Mouse (Mus musculus) liver, adult 2 months (tissue): ENCODE results near the gene Rarres1. TPM values are rescaled to one million over a fixed set of nuclear protein-coding genes. Genes with fewer than 3 reads are reported as not detected.

Experiments
- DNase-seq: peaks from one replicate; pipeline ENCODE4 v3.0.0-alpha.2; 2011; ENCODE audit warnings: low read depth, low spot score; ENCODE audit errors: extremely low read depth
- H3K27ac ChIP-seq: fragments of 200-500 bp; replicated peaks from 2 replicates; pipeline ENCODE4 v1.5.1; 2012; ENCODE audit warnings: low read depth, mild to moderate bottlenecking, control low read depth, inconsistent platforms, low read length; ENCODE audit not compliant: insufficient read depth
- H3K27me3 ChIP-seq: fragments of 200-500 bp; 2 replicates; pipeline ENCODE4 v1.6.1; 2012; ENCODE audit warnings: mild to moderate bottlenecking, moderate library complexity, low read length, inconsistent platforms; ENCODE audit not compliant: control insufficient read depth, insufficient read depth
- H3K36me3 ChIP-seq: fragments of 200-500 bp; 2 replicates; pipeline ENCODE4 v1.6.1; 2012; ENCODE audit warnings: low read length, inconsistent platforms; ENCODE audit not compliant: control insufficient read depth, insufficient read depth
- H3K4me1 ChIP-seq: fragments of 200-500 bp; 2 replicates; pipeline ENCODE4 v1.6.1; 2011; ENCODE audit warnings: low read length; ENCODE audit not compliant: control insufficient read depth, insufficient read depth
- H3K4me3 ChIP-seq: fragments of 200-500 bp; 2 replicates; pipeline ENCODE4 v1.5.1; 2011; ENCODE audit warnings: low read depth, mild to moderate bottlenecking, control low read depth, low read length, moderate library complexity; ENCODE audit not compliant: insufficient read depth
- H3K79me2 ChIP-seq: fragments of 200-500 bp; 2 replicates; pipeline ENCODE4 v1.6.1; 2012; ENCODE audit warnings: inconsistent platforms, mild to moderate bottlenecking, low read length, moderate library complexity; ENCODE audit not compliant: control insufficient read depth, insufficient read depth
- H3K9ac ChIP-seq: fragments of 200-500 bp; 2 replicates; pipeline ENCODE4 v1.6.1; 2012; ENCODE audit warnings: low read depth, mild to moderate bottlenecking, control low read depth, inconsistent platforms, low read length
- CTCF ChIP-seq: fragments of 200-500 bp; IDR thresholded peaks from 2 replicates; pipeline ENCODE4 v1.5.1; 2011; ENCODE audit warnings: low read depth, low read length, control low read depth
- POLR2A ChIP-seq: fragments of 200-500 bp; IDR thresholded peaks from 2 replicates; pipeline ENCODE4 v1.6.1; 2011; ENCODE audit warnings: low read length, control low read depth; ENCODE audit not compliant: insufficient read depth; ENCODE audit errors: extremely low read depth
- WGBS: fragments of 180-500 bp; shearing (Covaris S2); methylation state at CpG from one replicate; pipeline ENCODE4 v1.1.7; 2018; 5-methylcytosine and 5-hydroxymethylcytosine counted together
- polyA plus RNA-seq: library from polyadenylated mRNA; depleted of rRNA; stranded (reverse); fragments of >200 nt; gene quantifications from 2 replicates; pipeline ENCODE4 v1.2.3, GENCODE M21; 2012
- total RNA-seq: library from RNA; depleted of rRNA; stranded (reverse); fragments of >200 nt; gene quantifications from 2 replicates; pipeline ENCODE4 v1.2.3, GENCODE M21; 2014

The Rarres1 gene
- total and polyA plus RNA-seq, 2 experiments = 47.9 to 62.7 TPM

- H3K4me3 ChIP-seq = no peak overlapping the region
- DNase-seq = no peak
- no peaks in the 10 kb centered on the region for H3K79me2 ChIP-seq
- 85% methylated on average over 8 of the region's 8 CpGs for WGBS
- H3K9ac ChIP-seq = no peak overlapping the region
- no peaks in the 10 kb centered on the region for H3K27me3 ChIP-seq
- H3K4me1 ChIP-seq = no peaks in the 10 kb centered on the region
- no peak for TF ChIP-seq CTCF
- TF ChIP-seq POLR2A = no peak
- peaks cover 19% of the 10 kb centered on the region; the same call in 1 of the 2 replicates for H3K36me3 ChIP-seq
- no peak overlapping the region for H3K27ac ChIP-seq
These were observed 23.0 kb downstream of the Rarres1 start for GRCm38 (mm10) chr3:67492086-67492869.

GRCm38 (mm10) chr3:67490156-67490555 lies 25.2 kb downstream of the Rarres1 start:
- Histone ChIP-seq H3K27me3 (no peaks in the 10 kb centered on the region), H3K9ac (no peak overlapping the region), H3K27ac (no peak overlapping the region), H3K79me2 (no peaks in the 10 kb centered on the region), H3K4me3 (no peak overlapping the region), H3K36me3 (peaks cover 24% of the 10 kb centered on the region; the same call in 1 of the 2 replicates), H3K4me1 (no peaks in the 10 kb centered on the region)
- WGBS = 34% methylated on average over 4 of the region's 4 CpGs
- TF ChIP-seq POLR2A (no peak), CTCF (no peak)
- peak; percentile 30 for DNase-seq

- no peaks in the 10 kb centered on the region for H3K4me1 ChIP-seq
- WGBS = 83% methylated on average over 2 of the region's 2 CpGs
- H3K79me2 ChIP-seq = no peaks in the 10 kb centered on the region
- H3K36me3 ChIP-seq = peaks cover 19% of the 10 kb centered on the region; the same call in 1 of the 2 replicates
- no peak overlapping the region for H3K4me3 ChIP-seq
- H3K27me3 ChIP-seq = no peaks in the 10 kb centered on the region
- no peak overlapping the region for H3K27ac ChIP-seq
- TF ChIP-seq CTCF (no peak), POLR2A (no peak)
- no peak for DNase-seq
- H3K9ac ChIP-seq = no peak overlapping the region
These were observed 30.1 kb downstream of the Rarres1 start for GRCm38 (mm10) chr3:67485233-67485632.

- Histone ChIP-seq H3K9ac (no peak overlapping the region), H3K36me3 (peaks cover 27% of the 10 kb centered on the region), H3K79me2 (no peaks in the 10 kb centered on the region), H3K27me3 (no peaks in the 10 kb centered on the region), H3K27ac (no peak overlapping the region), H3K4me1 (no peaks in the 10 kb centered on the region), H3K4me3 (no peak overlapping the region)
- DNase-seq = no peak
- 93% methylated on average over 10 of the region's 10 CpGs for WGBS
- TF ChIP-seq POLR2A (no peak), CTCF (no peak)
These were observed 32.9 kb downstream of the Rarres1 start for GRCm38 (mm10) chr3:67482400-67482799.

GRCm38 (mm10) chr3:67479806-67480205 lies 35.5 kb downstream of the Rarres1 start:
- TF ChIP-seq CTCF (no peak), POLR2A (no peak)
- Histone ChIP-seq H3K27ac (no peak overlapping the region), H3K36me3 (peaks cover 36% of the 10 kb centered on the region), H3K27me3 (no peaks in the 10 kb centered on the region), H3K79me2 (no peaks in the 10 kb centered on the region), H3K9ac (no peak overlapping the region), H3K4me1 (no peaks in the 10 kb centered on the region), H3K4me3 (no peak overlapping the region)
- WGBS = 96% methylated on average over 11 of the region's 11 CpGs
- no peak for DNase-seq

GRCm38 (mm10) chr3:67473438-67473837 lies 41.9 kb downstream of the Rarres1 start:
- WGBS = 85% methylated on average over 6 of the region's 6 CpGs
- no peak overlapping the region for H3K4me3 ChIP-seq
- peaks cover 39% of the 10 kb centered on the region for H3K36me3 ChIP-seq
- TF ChIP-seq POLR2A (no peak), CTCF (no peak)
- no peak overlapping the region for H3K9ac ChIP-seq
- H3K79me2 ChIP-seq = no peaks in the 10 kb centered on the region
- DNase-seq = no peak
- H3K4me1 ChIP-seq = no peaks in the 10 kb centered on the region
- H3K27ac ChIP-seq = no peak overlapping the region
- H3K27me3 ChIP-seq = no peaks in the 10 kb centered on the region
